Mouse (Mus musculus): ENCODE results near the gene Med24.

Gene Med24

DNA sequence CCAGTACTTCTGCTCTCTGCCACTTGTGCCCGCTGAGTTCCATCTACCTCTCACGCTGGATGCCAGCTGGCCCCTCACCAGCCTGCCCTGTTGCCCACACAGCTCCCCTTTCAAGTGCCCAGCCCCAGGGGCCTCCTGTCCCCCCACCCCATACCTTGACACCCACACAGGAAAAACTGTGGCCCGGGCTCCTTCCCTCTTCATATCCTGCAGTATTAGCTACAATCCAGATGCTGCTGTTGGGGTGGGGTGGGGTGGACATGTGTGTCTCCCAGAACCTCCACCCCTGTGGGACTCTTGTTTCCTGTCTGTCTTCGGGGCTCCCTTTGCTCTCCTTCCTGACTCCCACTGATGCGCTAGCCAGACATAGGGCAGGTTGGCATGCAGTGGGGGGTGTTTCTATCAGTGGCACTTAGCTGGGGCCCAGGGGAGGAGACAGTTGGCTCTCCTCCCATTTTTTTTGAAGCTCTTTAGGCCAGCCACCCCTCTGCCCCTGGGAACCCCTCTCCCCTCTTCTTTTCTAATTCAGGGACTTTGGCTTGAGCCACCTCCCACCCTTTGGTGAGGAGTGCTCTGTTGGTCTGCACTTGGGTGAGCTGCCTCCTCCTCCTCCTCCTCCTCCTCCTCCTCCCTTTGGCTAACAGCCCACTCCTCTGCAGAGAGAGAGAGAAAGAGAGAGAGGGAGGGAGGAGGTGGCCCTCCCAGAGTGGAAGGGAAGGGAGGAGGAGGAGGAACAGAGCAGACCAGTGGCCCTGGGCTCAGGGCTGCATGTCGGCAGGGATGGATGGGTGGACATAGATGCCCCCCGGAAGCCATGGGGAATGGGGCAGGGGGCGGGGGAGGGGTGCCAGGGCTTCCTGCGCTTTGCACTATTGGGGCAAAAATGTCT, 36.4 kb upstream of the Med24 start:
- DNase-seq (ENCODE audit: low read depth, low spot score) = no peak

- no peak for DNase-seq (ENCODE audit: low read depth, low spot score)
Measured at GRCm38 (mm10) chr11:98764746-98765145, 35.5 kb upstream of the Med24 start.

DNA sequence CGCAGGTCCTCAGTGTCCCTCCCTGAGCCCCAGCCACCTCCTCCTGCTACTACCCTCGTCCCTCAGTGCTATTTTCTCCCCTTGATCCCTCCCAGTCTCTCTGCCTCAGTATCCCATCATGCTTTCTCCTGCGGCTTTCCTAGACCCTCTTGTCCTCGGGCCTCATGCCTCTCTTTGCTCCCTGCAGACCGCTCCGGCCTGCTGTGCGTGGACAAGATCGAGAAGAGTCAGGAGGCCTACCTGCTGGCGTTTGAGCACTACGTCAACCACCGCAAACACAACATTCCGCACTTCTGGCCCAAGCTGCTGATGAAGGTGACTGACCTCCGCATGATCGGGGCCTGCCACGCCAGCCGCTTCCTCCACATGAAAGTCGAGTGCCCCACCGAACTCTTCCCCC, 34.9 kb upstream of the Med24 start:
- DNase-seq (ENCODE audit: low read depth, low spot score) = no peak

- DNase-seq (ENCODE audit: low read depth, low spot score) = peak; percentile 76
Measured at GRCm38 (mm10) chr11:98763502-98763861, 34.2 kb upstream of the Med24 start.

DNA sequence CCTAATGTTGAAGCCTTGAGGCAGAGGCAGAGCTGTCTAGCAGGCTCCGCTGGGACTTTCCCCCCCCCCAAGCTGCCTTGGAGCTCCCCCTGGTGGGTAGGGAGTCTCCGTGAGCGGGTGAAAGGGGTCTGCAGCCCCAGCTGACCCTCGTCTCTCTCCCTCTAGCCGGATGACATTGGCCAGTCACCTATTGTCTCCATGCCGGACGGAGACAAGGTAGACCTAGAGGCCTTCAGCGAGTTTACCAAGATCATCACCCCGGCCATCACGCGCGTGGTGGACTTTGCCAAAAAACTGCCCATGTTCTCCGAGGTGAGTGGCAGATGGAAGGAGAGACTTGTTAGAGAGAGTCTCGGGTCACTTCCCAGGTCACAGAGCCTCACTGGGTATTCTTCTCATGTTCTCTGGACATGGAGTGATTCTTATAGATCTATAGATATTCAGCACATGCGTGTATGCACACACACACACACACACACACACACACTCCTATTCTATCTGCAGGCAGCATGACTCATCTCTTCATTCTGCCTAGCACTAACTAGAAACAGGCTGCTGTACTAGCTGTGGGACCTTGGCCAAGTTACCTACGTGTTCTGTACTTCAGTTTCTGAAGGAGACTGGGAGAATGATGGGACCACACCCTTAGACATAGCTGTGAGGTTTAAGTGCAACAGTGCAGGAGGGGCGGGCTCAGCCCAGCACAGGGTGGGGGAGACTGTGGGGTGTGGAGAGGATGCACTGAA, 33.7 kb upstream of the Med24 start:
- DNase-seq (ENCODE audit: low read depth, low spot score) = peak; percentile 70

DNA sequence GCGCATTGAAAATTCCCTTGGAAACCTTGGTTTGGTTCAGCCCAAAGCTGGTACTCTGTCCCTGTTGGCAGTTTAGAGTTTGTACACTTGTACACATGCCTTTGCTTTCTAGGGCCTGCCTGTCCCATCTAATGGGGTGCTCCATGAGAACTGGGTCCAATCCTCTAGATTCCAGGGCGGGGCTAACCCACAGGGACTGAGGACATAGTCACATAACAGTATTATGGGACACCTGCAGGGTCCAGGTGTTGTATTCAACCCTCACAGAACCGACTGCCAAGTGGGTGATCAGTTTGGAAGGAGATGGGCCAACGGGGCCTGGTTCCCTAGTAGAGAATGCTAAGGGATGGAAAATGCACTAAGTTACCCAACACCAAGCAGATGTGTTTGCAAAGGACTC, 32.7 kb upstream of the Med24 start:
- no peak for DNase-seq (ENCODE audit: low read depth, low spot score)

DNA sequence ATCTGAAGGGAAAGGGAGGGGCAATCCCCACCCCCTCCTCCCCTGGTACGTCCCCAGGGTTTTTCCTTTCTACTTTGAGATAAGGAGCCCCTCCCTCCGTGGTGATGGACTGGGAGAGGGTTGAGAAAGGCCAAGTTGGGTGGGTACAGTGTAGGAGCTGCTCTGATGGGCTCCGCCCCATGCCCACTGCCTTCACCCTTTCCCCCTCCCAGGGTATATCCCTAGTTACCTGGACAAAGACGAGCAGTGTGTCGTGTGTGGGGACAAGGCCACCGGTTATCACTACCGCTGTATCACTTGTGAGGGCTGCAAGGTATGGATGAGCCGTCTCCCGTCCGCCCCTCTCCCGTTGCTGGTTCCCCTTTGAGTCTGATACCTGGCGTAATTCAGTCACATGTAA, 27.5 kb upstream of the Med24 start:
- DNase-seq (ENCODE audit: low read depth, low spot score) = no peak

DNA sequence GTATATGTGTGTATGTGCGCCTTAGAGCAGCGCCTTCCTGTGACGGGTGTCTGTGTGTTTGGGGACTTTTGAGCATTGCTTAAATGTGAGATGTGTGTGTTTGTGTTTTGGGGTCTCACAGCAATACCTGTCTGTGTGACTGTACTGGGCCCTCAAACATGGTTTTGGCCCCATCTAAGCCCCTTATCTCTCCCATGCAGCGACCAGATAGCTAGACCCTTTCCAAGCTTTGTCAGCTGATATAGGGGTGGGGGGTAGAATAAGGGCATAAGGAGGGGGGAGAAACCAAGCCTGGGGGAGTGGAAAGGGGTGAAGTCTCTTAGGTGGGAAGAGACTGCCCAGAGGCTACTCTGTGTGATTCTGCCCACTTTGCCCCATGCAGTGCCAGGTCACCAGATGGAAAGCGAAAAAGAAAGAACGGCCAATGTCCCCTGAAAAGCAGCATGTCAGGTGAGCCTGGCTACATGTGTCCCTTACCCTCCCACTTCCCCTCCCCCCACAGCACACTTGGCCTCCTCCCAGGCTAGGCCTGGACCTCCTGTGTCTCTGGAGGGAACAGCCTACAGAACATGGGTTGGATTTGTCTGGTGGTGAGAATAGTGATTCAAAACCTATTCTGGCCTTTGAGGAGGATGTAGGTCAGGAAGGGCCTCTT, 26.6 kb upstream of the Med24 start:
- no peak for DNase-seq (ENCODE audit: low read depth, low spot score)

- DNase-seq (ENCODE audit: low read depth, low spot score) = peak; percentile 89
Measured at GRCm38 (mm10) chr11:98754621-98755181, 25.5 kb upstream of the Med24 start.

GRCm38 (mm10) chr11:98754151-98754620, 25.0 kb upstream of the Med24 start:
- no peak for DNase-seq (ENCODE audit: low read depth, low spot score)

- DNase-seq (ENCODE audit: low read depth, low spot score) = no peak
Measured at GRCm38 (mm10) chr11:98753264-98753663, 24.0 kb upstream of the Med24 start.

DNA sequence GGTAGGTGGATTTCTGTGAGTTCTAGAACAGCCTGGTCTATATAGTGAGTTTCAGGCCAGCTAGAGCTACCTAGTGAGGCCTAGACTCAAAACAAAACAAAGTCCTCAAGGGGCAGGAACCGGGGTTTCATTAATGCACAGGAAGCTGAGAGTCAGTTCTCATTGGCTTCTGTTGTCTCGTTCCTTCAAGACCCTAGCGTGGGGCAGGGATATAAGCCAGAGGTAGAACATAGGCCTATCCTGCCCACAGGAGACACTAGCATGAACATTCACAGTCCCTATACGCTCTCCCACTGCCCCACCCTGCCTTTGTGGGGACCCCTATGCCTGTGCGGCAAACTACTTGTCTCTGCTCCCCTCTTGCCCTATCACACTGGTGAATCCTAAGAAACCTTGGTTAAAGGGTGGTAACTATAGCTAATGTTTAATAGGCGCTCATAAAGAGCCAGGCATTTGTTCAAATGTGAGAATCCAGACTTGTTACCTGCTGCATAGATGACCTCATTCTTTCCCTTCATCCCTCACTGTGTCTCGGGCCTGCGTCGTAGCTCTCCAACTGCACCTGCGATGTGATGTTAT, 23.4 kb upstream of the Med24 start:
- DNase-seq (ENCODE audit: low read depth, low spot score) = no peak

DNA sequence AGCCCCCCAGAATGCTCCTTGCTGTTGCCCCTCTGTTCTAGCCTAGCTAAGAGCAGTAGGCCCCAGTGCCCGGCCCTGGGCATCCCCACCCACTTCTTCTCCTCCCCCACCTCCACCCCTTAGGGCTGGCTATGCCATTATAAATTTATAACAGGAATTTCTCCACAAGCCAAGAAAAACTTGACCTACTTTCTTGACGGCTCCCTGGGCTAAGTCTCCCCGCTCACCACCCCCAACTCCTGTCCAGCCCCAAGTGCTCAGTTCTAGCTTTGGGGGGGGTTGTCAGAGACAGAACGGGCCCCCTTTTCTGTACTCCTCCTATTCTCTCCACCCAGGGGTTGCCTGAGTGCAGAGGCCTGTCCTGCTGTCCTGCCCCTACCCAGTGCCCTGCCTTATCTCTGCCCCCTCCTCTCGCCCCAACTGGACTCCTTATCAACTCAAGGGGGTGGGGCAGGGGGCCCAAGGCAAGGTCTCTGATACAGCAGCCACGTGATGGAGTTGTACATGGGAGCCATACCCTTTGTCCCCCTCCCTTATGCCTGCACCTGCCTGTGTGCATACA, 22.1 kb upstream of the Med24 start:
- no peak for DNase-seq (ENCODE audit: low read depth, low spot score)

- no peak for DNase-seq (ENCODE audit: low read depth, low spot score)
Measured at GRCm38 (mm10) chr11:98750351-98751201, 21.3 kb upstream of the Med24 start.

- no peak for DNase-seq (ENCODE audit: low read depth, low spot score)
Measured at GRCm38 (mm10) chr11:98749716-98750115, 20.5 kb upstream of the Med24 start.

GRCm38 (mm10) chr11:98748506-98749416, 19.5 kb upstream of the Med24 start:
- DNase-seq (ENCODE audit: low read depth, low spot score) = peak; percentile 42

GRCm38 (mm10) chr11:98747804-98748505, 18.7 kb upstream of the Med24 start:
- DNase-seq (ENCODE audit: low read depth, low spot score) = no peak

DNA sequence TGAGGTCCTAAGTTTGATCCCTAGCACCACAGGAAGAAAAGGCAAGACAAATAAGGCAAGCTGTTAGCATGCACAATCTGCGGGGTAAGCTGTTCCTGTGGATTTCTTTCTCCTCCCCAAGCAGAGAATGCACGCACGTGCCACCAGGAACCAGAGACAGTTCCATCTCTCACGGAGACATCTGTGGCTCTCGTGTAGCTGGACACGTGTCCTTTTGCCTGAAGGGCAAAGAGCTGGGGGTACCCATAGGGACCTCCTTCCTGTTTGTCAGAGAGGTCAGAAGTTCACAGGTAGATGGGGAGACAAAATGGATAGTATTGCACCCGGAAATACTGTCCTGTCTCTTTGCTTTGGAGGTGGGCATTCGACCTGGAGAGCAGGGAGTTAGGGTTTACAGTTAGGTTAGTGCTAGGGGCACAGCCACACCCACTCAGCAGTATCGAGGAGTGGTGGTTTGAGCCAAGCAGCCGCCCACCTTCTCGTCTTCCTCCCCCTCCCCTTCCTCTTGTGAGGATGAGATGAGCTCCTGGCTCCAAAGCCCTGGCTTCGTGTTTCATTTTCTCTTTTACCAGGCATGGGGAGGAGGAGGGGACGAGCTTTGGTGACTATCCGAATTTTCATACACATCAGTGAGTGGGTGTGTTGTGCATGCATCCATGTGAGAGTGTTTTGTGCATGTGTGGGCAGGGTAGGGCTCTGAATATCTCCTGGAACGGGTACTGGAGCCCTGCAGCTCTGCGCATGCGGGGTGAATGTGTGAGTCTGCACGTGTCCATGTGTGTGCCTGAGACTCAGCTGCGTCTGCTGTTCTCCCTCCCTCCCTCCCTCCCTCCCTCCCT, 17.8 kb upstream of the Med24 start:
- DNase-seq (ENCODE audit: low read depth, low spot score) = peak; percentile 52

Data from ES-CJ7 (cell line).